Mouse (Mus musculus): ENCODE results near the gene Mgll. TPM values are rescaled to one million over a fixed set of nuclear protein-coding genes. Genes with fewer than 3 reads are reported as not detected.

Mgll gene
- polyA plus RNA-seq, 1 experiment from 2014 or later = 29.9 TPM

GRCm38 (mm10) chr6:88792147-88792691 lies 68.0 kb downstream of the Mgll start:
- H3K4me1 ChIP-seq (ENCODE audit: control insufficient read depth, insufficient read depth, low read length) = peaks cover 31% of the 10 kb centered on the region; the same call in 1 of the 2 replicates
- H3K36me3 ChIP-seq (ENCODE audit: control insufficient read depth, insufficient read depth, low read length) = no peaks in the 10 kb centered on the region
- H3K4me3 ChIP-seq (ENCODE audit: low read length) = no peak overlapping the region
- H3K27ac ChIP-seq (ENCODE audit: low read depth, low read length) = peak overlapping the region; percentile 8; the same call in 1 of the 2 replicates
- no peaks in the 10 kb centered on the region for H3K27me3 ChIP-seq (ENCODE audit: control insufficient read depth, insufficient read depth, low read length)
- ATAC-seq (ENCODE audit: low FRiP score, low TSS enrichment) = peak; percentile 76
- no peak overlapping the region for H3K4me2 ChIP-seq (replicated peaks; ENCODE audit: low read depth, low read length)
- no peaks in the 10 kb centered on the region for H3K9me3 ChIP-seq (ENCODE audit: control insufficient read depth, low read length)
- 23% methylated on average over 7 of the region's 7 CpGs for WGBS
- H3K9ac ChIP-seq (ENCODE audit: low read depth, low read length) = no peak overlapping the region

GRCm38 (mm10) chr6:88793243-88793642 lies 69.0 kb downstream of the Mgll start:
- 54% methylated on average over 2 of the region's 2 CpGs for WGBS
- no peaks in the 10 kb centered on the region for H3K9me3 ChIP-seq (ENCODE audit: control insufficient read depth, low read length)
- H3K9ac ChIP-seq (ENCODE audit: low read depth, low read length) = no peak overlapping the region
- no peak overlapping the region for H3K27ac ChIP-seq (ENCODE audit: low read depth, low read length)
- ATAC-seq (ENCODE audit: low FRiP score, low TSS enrichment) = no peak
- H3K36me3 ChIP-seq (ENCODE audit: control insufficient read depth, insufficient read depth, low read length) = no peaks in the 10 kb centered on the region
- no peak overlapping the region for H3K4me3 ChIP-seq (ENCODE audit: low read length)
- no peak overlapping the region for H3K4me2 ChIP-seq (replicated peaks; ENCODE audit: low read depth, low read length)
- no peaks in the 10 kb centered on the region for H3K27me3 ChIP-seq (ENCODE audit: control insufficient read depth, insufficient read depth, low read length)
- peaks cover 24% of the 10 kb centered on the region; the same call in 1 of the 2 replicates for H3K4me1 ChIP-seq (ENCODE audit: control insufficient read depth, insufficient read depth, low read length)

GRCm38 (mm10) chr6:88793872-88794271 lies 69.7 kb downstream of the Mgll start:
- H3K9ac ChIP-seq (ENCODE audit: low read depth, low read length) = no peak overlapping the region
- 84% methylated on average over 13 of the region's 13 CpGs for WGBS
- no peak overlapping the region for H3K4me3 ChIP-seq (ENCODE audit: low read length)
- H3K27ac ChIP-seq (ENCODE audit: low read depth, low read length) = no peak overlapping the region
- no peaks in the 10 kb centered on the region for H3K27me3 ChIP-seq (ENCODE audit: control insufficient read depth, insufficient read depth, low read length)
- no peak for ATAC-seq (ENCODE audit: low FRiP score, low TSS enrichment)
- H3K4me1 ChIP-seq (ENCODE audit: control insufficient read depth, insufficient read depth, low read length) = peaks cover 23% of the 10 kb centered on the region; the same call in 1 of the 2 replicates
- no peaks in the 10 kb centered on the region for H3K9me3 ChIP-seq (ENCODE audit: control insufficient read depth, low read length)
- no peaks in the 10 kb centered on the region for H3K36me3 ChIP-seq (ENCODE audit: control insufficient read depth, insufficient read depth, low read length)
- no peak overlapping the region for H3K4me2 ChIP-seq (replicated peaks; ENCODE audit: low read depth, low read length)

GRCm38 (mm10) chr6:88794561-88794971 lies 70.4 kb downstream of the Mgll start:
- no peak overlapping the region for H3K4me3 ChIP-seq (ENCODE audit: low read length)
- H3K9ac ChIP-seq (ENCODE audit: low read depth, low read length) = no peak overlapping the region
- WGBS = 48% methylated on average over 14 of the region's 14 CpGs

GRCm38 (mm10) chr6:88800191-88800590 lies 76.0 kb downstream of the Mgll start:
- ATAC-seq (ENCODE audit: low FRiP score, low TSS enrichment) = no peak
- no peak overlapping the region for H3K27ac ChIP-seq (ENCODE audit: low read depth, low read length)
- H3K9me3 ChIP-seq (ENCODE audit: control insufficient read depth, low read length) = no peaks in the 10 kb centered on the region
- 80% methylated on average over 7 of the region's 7 CpGs for WGBS
- H3K4me3 ChIP-seq (ENCODE audit: low read length) = no peak overlapping the region
- H3K36me3 ChIP-seq (ENCODE audit: control insufficient read depth, insufficient read depth, low read length) = no peaks in the 10 kb centered on the region
- H3K27me3 ChIP-seq (ENCODE audit: control insufficient read depth, insufficient read depth, low read length) = no peaks in the 10 kb centered on the region
- no peak overlapping the region for H3K4me2 ChIP-seq (replicated peaks; ENCODE audit: low read depth, low read length)
- H3K4me1 ChIP-seq (ENCODE audit: control insufficient read depth, insufficient read depth, low read length) = 0 out of 2 replicates have a peak, but pooled peaks cover 3% of the 10 kb centered on the region
- H3K9ac ChIP-seq (ENCODE audit: low read depth, low read length) = no peak overlapping the region

More at GRCm38 (mm10) chr6:88794561-88794971, 70.4 kb downstream of the Mgll start:
- Histone ChIP-seq H3K27me3 (ENCODE audit: control insufficient read depth, insufficient read depth, low read length) (no peaks in the 10 kb centered on the region), H3K4me1 (ENCODE audit: control insufficient read depth, insufficient read depth, low read length) (peaks cover 17% of the 10 kb centered on the region; the same call in 1 of the 2 replicates), H3K27ac (ENCODE audit: low read depth, low read length) (no peak overlapping the region), H3K9me3 (ENCODE audit: control insufficient read depth, low read length) (no peaks in the 10 kb centered on the region), H3K36me3 (ENCODE audit: control insufficient read depth, insufficient read depth, low read length) (no peaks in the 10 kb centered on the region), H3K4me2 (replicated peaks; ENCODE audit: low read depth, low read length) (no peak overlapping the region)
- ATAC-seq (ENCODE audit: low FRiP score, low TSS enrichment) = no peak

- WGBS = 27% methylated on average over 3 of the region's 3 CpGs
- H3K27ac ChIP-seq (ENCODE audit: low read depth, low read length) = no peak overlapping the region
Observed at GRCm38 (mm10) chr6:88800735-88801134, 76.5 kb downstream of the Mgll start.

GRCm38 (mm10) chr6:88803051-88803450 lies 78.8 kb downstream of the Mgll start:
- WGBS = 84% methylated on average over 7 of the region's 7 CpGs
- Histone ChIP-seq H3K27me3 (ENCODE audit: control insufficient read depth, insufficient read depth, low read length) (no peaks in the 10 kb centered on the region), H3K36me3 (ENCODE audit: control insufficient read depth, insufficient read depth, low read length) (no peaks in the 10 kb centered on the region), H3K4me1 (ENCODE audit: control insufficient read depth, insufficient read depth, low read length) (0 out of 2 replicates have a peak, but pooled peaks cover 6% of the 10 kb centered on the region), H3K9ac (ENCODE audit: low read depth, low read length) (no peak overlapping the region), H3K9me3 (ENCODE audit: control insufficient read depth, low read length) (no peaks in the 10 kb centered on the region), H3K4me2 (replicated peaks; ENCODE audit: low read depth, low read length) (no peak overlapping the region), H3K4me3 (ENCODE audit: low read length) (no peak overlapping the region), H3K27ac (ENCODE audit: low read depth, low read length) (no peak overlapping the region)
- ATAC-seq (ENCODE audit: low FRiP score, low TSS enrichment) = no peak

More at GRCm38 (mm10) chr6:88800735-88801134, 76.5 kb downstream of the Mgll start:
- H3K4me3 ChIP-seq (ENCODE audit: low read length) = no peak overlapping the region
- 0 out of 2 replicates have a peak, but pooled peaks cover 3% of the 10 kb centered on the region for H3K4me1 ChIP-seq (ENCODE audit: control insufficient read depth, insufficient read depth, low read length)
- H3K9ac ChIP-seq (ENCODE audit: low read depth, low read length) = no peak overlapping the region
- no peaks in the 10 kb centered on the region for H3K36me3 ChIP-seq (ENCODE audit: control insufficient read depth, insufficient read depth, low read length)
- H3K9me3 ChIP-seq (ENCODE audit: control insufficient read depth, low read length) = no peaks in the 10 kb centered on the region
- no peaks in the 10 kb centered on the region for H3K27me3 ChIP-seq (ENCODE audit: control insufficient read depth, insufficient read depth, low read length)
- 0 out of 2 replicates have a peak, but pooled peaks have one; percentile 20 for ATAC-seq (ENCODE audit: low FRiP score, low TSS enrichment)
- H3K4me2 ChIP-seq (replicated peaks; ENCODE audit: low read depth, low read length) = no peak overlapping the region

- no peak for ATAC-seq (ENCODE audit: low FRiP score, low TSS enrichment)
- H3K4me1 ChIP-seq (ENCODE audit: control insufficient read depth, insufficient read depth, low read length) = 0 out of 2 replicates have a peak, but pooled peaks cover 6% of the 10 kb centered on the region
- 89% methylated on average over 4 of the region's 4 CpGs for WGBS
- H3K9me3 ChIP-seq (ENCODE audit: control insufficient read depth, low read length) = no peaks in the 10 kb centered on the region
- no peaks in the 10 kb centered on the region for H3K27me3 ChIP-seq (ENCODE audit: control insufficient read depth, insufficient read depth, low read length)
- no peaks in the 10 kb centered on the region for H3K36me3 ChIP-seq (ENCODE audit: control insufficient read depth, insufficient read depth, low read length)
- no peak overlapping the region for H3K27ac ChIP-seq (ENCODE audit: low read depth, low read length)
- H3K4me2 ChIP-seq (replicated peaks; ENCODE audit: low read depth, low read length) = no peak overlapping the region
- H3K4me3 ChIP-seq (ENCODE audit: low read length) = no peak overlapping the region
- no peak overlapping the region for H3K9ac ChIP-seq (ENCODE audit: low read depth, low read length)
Observed at GRCm38 (mm10) chr6:88803957-88804695, 79.9 kb downstream of the Mgll start.
